Mouse (Mus musculus): ENCODE data around the gene Ipcef1. TPM values are rescaled to one million over a fixed set of nuclear protein-coding genes. Genes with fewer than 3 reads are reported as not detected.

Gene Ipcef1
- polyA plus RNA-seq (2015; fragmentation: Nextera tagmentation; extraction: Ambion mirVana): 2.0 and 2.9 TPM in 2 replicates

DNA sequence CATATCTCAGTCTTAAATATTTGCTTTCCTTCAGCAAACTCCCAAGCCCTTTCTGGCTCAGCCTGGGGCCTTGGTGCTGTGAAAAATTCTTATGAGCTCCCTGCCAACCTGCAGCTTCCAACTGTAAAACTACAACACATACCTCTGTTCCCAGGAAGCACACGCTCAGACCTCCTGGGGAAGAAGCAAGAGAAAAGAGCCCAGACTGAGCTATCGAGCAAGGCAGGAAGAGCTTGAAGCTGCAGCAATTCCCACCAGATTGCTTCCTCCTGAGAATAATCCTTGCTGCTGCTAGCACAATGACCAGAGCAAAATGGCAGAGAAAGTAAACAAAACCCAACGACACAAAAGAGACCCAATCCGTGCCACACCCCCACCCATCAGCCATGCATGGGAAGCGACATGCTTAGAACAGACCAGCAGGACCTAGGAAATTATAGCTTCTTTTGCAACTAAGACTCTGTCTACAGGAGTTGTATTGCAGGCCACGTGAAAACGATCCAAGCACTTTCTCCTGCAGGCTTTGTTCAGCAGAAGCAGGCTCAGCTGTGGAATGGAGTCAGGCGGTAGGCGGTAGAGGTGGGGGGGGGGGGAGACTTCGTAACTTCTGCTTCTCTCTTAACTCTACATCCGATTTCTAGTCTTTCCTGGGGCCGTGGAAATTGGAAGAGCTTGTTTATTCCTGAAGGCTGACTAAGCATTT lies at the start of gene Ipcef1:
Gene Ipcef1, minus strand, starts transcription at position 164 of the 703 bp plus-strand sequence.
- Histone ChIP-seq H3K36me3 (ENCODE audit: control insufficient read depth, insufficient read depth, low read length) (no peaks in the 10 kb centered on the region), H3K9ac (ENCODE audit: low read depth, low read length) (no peak within 1 kb of the TSS), H3K4me1 (ENCODE audit: control insufficient read depth, insufficient read depth, low read depth, low read length) (peaks cover 7% of the 10 kb centered on the region), H3K4me3 (ENCODE audit: low read length) (no peak within 1 kb of the TSS), H3K9me3 (ENCODE audit: control insufficient read depth, low read length) (no peaks in the 10 kb centered on the region), H3K27ac (ENCODE audit: low read depth, low read length) (no peak within 1 kb of the TSS), H3K27me3 (replicated peaks; ENCODE audit: control insufficient read depth, insufficient read depth, low read length) (no peaks in the 10 kb centered on the region), H3K4me2 (ENCODE audit: low read length) (peak within 1 kb of the TSS; percentile 25; the same call in 1 of the 2 replicates)
- 15% methylated on average over 12 of the region's 12 CpGs for WGBS
- peak; percentile 56; the same call in 1 of the 2 replicates for ATAC-seq

GRCm38 (mm10) chr10:7077971-7078370 lies 25.7 kb upstream of the Ipcef1 start:
- H3K36me3 ChIP-seq (ENCODE audit: control insufficient read depth, insufficient read depth, low read length): no peaks in the 10 kb centered on the region
- 89% methylated on average over 1 of the region's 1 CpGs for WGBS
- H3K27me3 ChIP-seq (replicated peaks; ENCODE audit: control insufficient read depth, insufficient read depth, low read length): no peaks in the 10 kb centered on the region
- no peak overlapping the region for H3K4me3 ChIP-seq (ENCODE audit: low read length)
- H3K27ac ChIP-seq (ENCODE audit: low read depth, low read length): no peak overlapping the region
- no peak overlapping the region for H3K4me2 ChIP-seq (ENCODE audit: low read length)
- no peaks in the 10 kb centered on the region; the same call in 1 of the 2 replicates for H3K4me1 ChIP-seq (ENCODE audit: control insufficient read depth, insufficient read depth, low read depth, low read length)
- ATAC-seq: no peak
- H3K9me3 ChIP-seq (ENCODE audit: control insufficient read depth, low read length): no peaks in the 10 kb centered on the region
- H3K9ac ChIP-seq (ENCODE audit: low read depth, low read length): no peak overlapping the region

DNA sequence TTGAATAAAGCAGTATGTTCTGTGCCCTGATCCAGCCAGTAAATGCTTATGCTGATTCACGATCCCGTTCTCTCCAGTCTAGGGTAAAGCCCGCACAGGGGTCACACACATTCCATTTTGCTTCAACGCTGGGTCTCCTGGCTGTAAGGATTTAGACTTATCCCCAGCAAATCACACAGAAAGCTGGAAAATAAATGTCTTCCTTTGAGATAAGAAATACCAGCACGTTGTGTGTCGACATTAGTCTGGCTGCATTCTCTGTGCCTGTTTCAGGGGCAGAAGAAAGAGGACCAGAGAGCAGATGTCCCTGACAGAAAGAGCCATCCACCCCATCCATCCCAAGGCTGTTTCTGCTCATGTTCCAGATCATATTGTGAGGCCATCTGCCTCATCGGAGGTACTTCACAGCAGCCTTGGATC lies 25.1 kb upstream of the Ipcef1 start:
- H3K9ac ChIP-seq (ENCODE audit: low read depth, low read length): no peak overlapping the region
- no peaks in the 10 kb centered on the region for H3K36me3 ChIP-seq (ENCODE audit: control insufficient read depth, insufficient read depth, low read length)
- H3K27ac ChIP-seq (ENCODE audit: low read depth, low read length): no peak overlapping the region
- no peaks in the 10 kb centered on the region for H3K9me3 ChIP-seq (ENCODE audit: control insufficient read depth, low read length)
- 72% methylated on average over 7 of the region's 7 CpGs for WGBS
- H3K4me2 ChIP-seq (ENCODE audit: low read length): no peak overlapping the region
- H3K4me3 ChIP-seq (ENCODE audit: low read length): no peak overlapping the region
- peak; percentile 74 for ATAC-seq
- no peaks in the 10 kb centered on the region; the same call in 1 of the 2 replicates for H3K4me1 ChIP-seq (ENCODE audit: control insufficient read depth, insufficient read depth, low read depth, low read length)
- no peaks in the 10 kb centered on the region for H3K27me3 ChIP-seq (replicated peaks; ENCODE audit: control insufficient read depth, insufficient read depth, low read length)

DNA sequence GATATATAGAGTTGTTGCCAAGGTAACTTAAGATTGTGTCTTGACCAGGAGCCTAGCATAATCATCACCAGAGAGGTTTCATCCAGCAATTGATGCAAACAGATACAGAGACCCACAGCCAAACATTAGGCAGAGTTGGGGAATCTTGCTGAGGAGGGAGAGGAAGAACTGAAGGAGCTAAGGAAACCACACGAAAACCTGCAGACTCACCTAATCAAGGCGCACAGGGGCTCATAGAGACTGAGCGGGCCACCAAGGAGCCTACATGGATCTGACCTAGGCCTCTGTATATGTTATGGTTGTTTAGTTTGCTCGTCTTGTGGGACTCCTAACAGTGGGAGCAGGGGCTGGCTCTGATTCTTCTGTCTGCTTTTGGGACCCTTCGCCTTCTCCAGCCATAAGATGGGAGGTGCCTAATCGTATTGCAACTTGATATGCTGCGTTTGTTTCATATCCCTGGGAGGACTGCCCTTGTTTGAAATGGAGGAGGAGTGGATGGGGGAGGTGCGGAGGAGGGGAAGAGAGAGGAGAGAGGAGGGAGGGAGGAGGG lies 24.5 kb upstream of the Ipcef1 start:
- peak overlapping the region; percentile 31 for H3K27ac ChIP-seq (ENCODE audit: low read depth, low read length)
- H3K4me3 ChIP-seq (ENCODE audit: low read length): no peak overlapping the region
- H3K4me1 ChIP-seq (ENCODE audit: control insufficient read depth, insufficient read depth, low read depth, low read length): no peaks in the 10 kb centered on the region; the same call in 1 of the 2 replicates
- H3K9ac ChIP-seq (ENCODE audit: low read depth, low read length): no peak overlapping the region
- H3K4me2 ChIP-seq (ENCODE audit: low read length): peak overlapping the region; percentile 2; the same call in 1 of the 2 replicates
- no peaks in the 10 kb centered on the region for H3K27me3 ChIP-seq (replicated peaks; ENCODE audit: control insufficient read depth, insufficient read depth, low read length)
- H3K36me3 ChIP-seq (ENCODE audit: control insufficient read depth, insufficient read depth, low read length): no peaks in the 10 kb centered on the region
- WGBS: 58% methylated on average over 7 of the region's 8 CpGs
- no peaks in the 10 kb centered on the region for H3K9me3 ChIP-seq (ENCODE audit: control insufficient read depth, low read length)
- peak; percentile 31; the same call in 1 of the 2 replicates for ATAC-seq

DNA sequence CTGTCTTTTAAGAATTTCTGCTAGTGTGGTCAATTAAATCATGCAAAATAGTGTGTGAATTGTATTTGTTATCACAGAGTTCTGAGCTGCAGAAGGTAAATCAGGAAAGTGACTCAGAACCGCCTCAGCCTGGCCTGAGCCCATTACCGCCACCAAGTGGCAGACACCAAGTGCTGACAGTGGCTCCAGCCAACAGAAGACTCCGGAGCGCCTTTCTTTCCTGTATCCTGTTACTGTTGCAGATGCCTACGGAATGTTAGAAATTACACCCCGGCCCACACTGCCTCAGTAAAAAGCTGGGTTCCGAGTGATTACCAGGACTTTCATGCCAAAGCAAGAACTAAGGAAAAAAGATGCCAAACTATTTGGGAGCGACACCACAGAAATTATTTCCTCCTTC lies 23.9 kb upstream of the Ipcef1 start:
- Histone ChIP-seq H3K4me3 (ENCODE audit: low read length) (no peak overlapping the region), H3K4me1 (ENCODE audit: control insufficient read depth, insufficient read depth, low read depth, low read length) (no peaks in the 10 kb centered on the region; the same call in 1 of the 2 replicates), H3K27ac (ENCODE audit: low read depth, low read length) (peak overlapping the region; percentile 31; the same call in 1 of the 2 replicates), H3K9ac (ENCODE audit: low read depth, low read length) (no peak overlapping the region), H3K36me3 (ENCODE audit: control insufficient read depth, insufficient read depth, low read length) (no peaks in the 10 kb centered on the region), H3K27me3 (replicated peaks; ENCODE audit: control insufficient read depth, insufficient read depth, low read length) (no peaks in the 10 kb centered on the region), H3K4me2 (ENCODE audit: low read length) (peak overlapping the region; percentile 2), H3K9me3 (ENCODE audit: control insufficient read depth, low read length) (no peaks in the 10 kb centered on the region)
- 17% methylated on average over 8 of the region's 8 CpGs for WGBS
- peak; percentile 88 for ATAC-seq

- H3K27ac ChIP-seq (ENCODE audit: low read depth, low read length): no peak overlapping the region; the same call in 1 of the 2 replicates
- no peaks in the 10 kb centered on the region for H3K36me3 ChIP-seq (ENCODE audit: control insufficient read depth, insufficient read depth, low read length)
- no peak overlapping the region for H3K9ac ChIP-seq (ENCODE audit: low read depth, low read length)
- no peak overlapping the region for H3K4me3 ChIP-seq (ENCODE audit: low read length)
- WGBS: 91% methylated on average over 2 of the region's 2 CpGs
- no peak for ATAC-seq
- no peaks in the 10 kb centered on the region for H3K27me3 ChIP-seq (replicated peaks; ENCODE audit: control insufficient read depth, insufficient read depth, low read length)
- H3K4me2 ChIP-seq (ENCODE audit: low read length): no peak overlapping the region
- H3K4me1 ChIP-seq (ENCODE audit: control insufficient read depth, insufficient read depth, low read depth, low read length): no peaks in the 10 kb centered on the region; the same call in 1 of the 2 replicates
- no peaks in the 10 kb centered on the region for H3K9me3 ChIP-seq (ENCODE audit: control insufficient read depth, low read length)
These were observed 23.4 kb upstream of the Ipcef1 start for GRCm38 (mm10) chr10:7075661-7076060.

GRCm38 (mm10) chr10:7074231-7074630 lies 22.0 kb upstream of the Ipcef1 start:
- H3K27me3 ChIP-seq (replicated peaks; ENCODE audit: control insufficient read depth, insufficient read depth, low read length): no peaks in the 10 kb centered on the region
- WGBS: 90% methylated on average over 2 of the region's 2 CpGs
- no peak overlapping the region for H3K27ac ChIP-seq (ENCODE audit: low read depth, low read length)
- no peaks in the 10 kb centered on the region for H3K36me3 ChIP-seq (ENCODE audit: control insufficient read depth, insufficient read depth, low read length)
- ATAC-seq: no peak
- no peak overlapping the region for H3K4me3 ChIP-seq (ENCODE audit: low read length)
- peaks cover 3% of the 10 kb centered on the region for H3K4me1 ChIP-seq (ENCODE audit: control insufficient read depth, insufficient read depth, low read depth, low read length)
- no peak overlapping the region for H3K4me2 ChIP-seq (ENCODE audit: low read length)
- no peak overlapping the region for H3K9ac ChIP-seq (ENCODE audit: low read depth, low read length)
- no peaks in the 10 kb centered on the region for H3K9me3 ChIP-seq (ENCODE audit: control insufficient read depth, low read length)

DNA sequence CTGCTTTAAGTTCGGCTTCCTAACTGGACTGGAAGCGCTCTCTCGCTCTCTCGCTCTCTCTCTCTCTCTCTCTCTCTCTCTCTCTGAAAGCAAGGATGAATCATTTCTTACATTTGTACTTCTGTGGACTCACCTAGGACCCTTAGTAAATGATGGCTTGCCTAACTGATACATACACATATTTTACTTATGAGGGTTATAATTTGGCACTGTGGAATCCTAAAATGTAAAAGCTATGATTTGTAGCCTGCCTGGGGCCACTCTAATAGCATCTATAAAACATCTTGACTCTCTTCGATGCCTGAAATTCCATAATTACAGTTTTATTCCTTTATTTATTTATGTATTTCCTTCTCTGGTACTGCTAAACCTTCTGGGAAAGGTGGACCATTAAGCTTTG lies 18.6 kb upstream of the Ipcef1 start:
- Histone ChIP-seq H3K4me1 (ENCODE audit: control insufficient read depth, insufficient read depth, low read depth, low read length) (peaks cover 3% of the 10 kb centered on the region; the same call in 1 of the 2 replicates), H3K4me3 (ENCODE audit: low read length) (no peak overlapping the region), H3K27me3 (replicated peaks; ENCODE audit: control insufficient read depth, insufficient read depth, low read length) (no peaks in the 10 kb centered on the region), H3K36me3 (ENCODE audit: control insufficient read depth, insufficient read depth, low read length) (no peaks in the 10 kb centered on the region), H3K9ac (ENCODE audit: low read depth, low read length) (no peak overlapping the region), H3K27ac (ENCODE audit: low read depth, low read length) (no peak overlapping the region), H3K9me3 (ENCODE audit: control insufficient read depth, low read length) (no peaks in the 10 kb centered on the region), H3K4me2 (ENCODE audit: low read length) (no peak overlapping the region)
- ATAC-seq: no peak
- WGBS: 87% methylated on average over 5 of the region's 5 CpGs

- no peak overlapping the region for H3K9ac ChIP-seq (ENCODE audit: low read depth, low read length)
- H3K4me1 ChIP-seq (ENCODE audit: control insufficient read depth, insufficient read depth, low read depth, low read length): peaks cover 3% of the 10 kb centered on the region; the same call in 1 of the 2 replicates
- no peak overlapping the region for H3K4me2 ChIP-seq (ENCODE audit: low read length)
- no peaks in the 10 kb centered on the region for H3K27me3 ChIP-seq (replicated peaks; ENCODE audit: control insufficient read depth, insufficient read depth, low read length)
- H3K4me3 ChIP-seq (ENCODE audit: low read length): no peak overlapping the region
- 53% methylated on average over 8 of the region's 8 CpGs for WGBS
- no peaks in the 10 kb centered on the region for H3K9me3 ChIP-seq (ENCODE audit: control insufficient read depth, low read length)
- no peaks in the 10 kb centered on the region for H3K36me3 ChIP-seq (ENCODE audit: control insufficient read depth, insufficient read depth, low read length)
- ATAC-seq: peak; percentile 79
- H3K27ac ChIP-seq (ENCODE audit: low read depth, low read length): no peak overlapping the region
These were observed 18.0 kb upstream of the Ipcef1 start for GRCm38 (mm10) chr10:7070100-7070835.

Measured in hindbrain, embryonic 16.5 days (tissue).